Comparison of ENCODE assay signal across 10 mouse cellular contexts in the genomic region with DNA sequence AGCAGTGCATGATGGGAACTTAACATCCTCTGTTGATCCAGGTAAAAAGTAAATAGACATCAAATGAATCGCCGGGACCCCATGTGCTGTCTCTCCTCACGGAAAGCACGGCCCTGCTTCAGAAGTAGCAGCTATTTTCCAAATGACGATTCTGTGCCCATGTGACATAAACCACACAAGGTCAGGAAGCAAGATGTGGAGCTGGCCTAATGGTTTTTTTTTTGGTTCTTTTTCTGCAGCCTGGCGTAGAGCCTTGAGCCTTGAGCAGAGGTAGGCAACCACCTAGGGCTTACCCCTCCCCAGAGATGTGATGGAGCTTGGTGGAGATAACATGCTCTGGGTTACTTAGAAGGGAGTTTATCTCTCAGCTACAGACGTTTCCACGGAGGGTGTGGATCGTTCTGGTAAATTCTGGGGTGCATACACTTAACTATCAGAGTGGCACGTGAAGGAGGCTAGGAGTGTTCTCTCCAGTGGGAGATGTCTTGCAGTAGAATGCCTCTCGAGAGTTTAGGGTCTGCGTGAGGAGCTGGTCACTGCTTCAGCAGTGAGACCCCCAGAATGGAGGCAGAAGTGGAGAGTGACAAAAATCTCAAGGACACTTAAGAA.
DNase-seq lines count a peak whose midpoint lies in the region; ATAC-seq and TF ChIP-seq lines count a peak whose summit lies in the region.
"Had no signal": no experiment of that assay in that cellular context is flagged by ENCODE, and none has a peak within 500 bp of the region (broad histone marks: within the 10 kb centered on the region; RNA-seq: fewer than 3 reads in every experiment).

No protein-coding gene starts in this region.

- H3K4me1 ChIP-seq in heart, embryonic 13.5 days, result peaks cover 9% of the 10 kb centered on the region
- no peaks in the 10 kb centered on the region; the same call in 1 of the 2 replicates for H3K4me1 ChIP-seq in testis, adult 2 months (ENCODE audit: control insufficient read depth, insufficient read depth, low read length)

- H3K4me2 ChIP-seq in heart, embryonic 13.5 days, result peak overlapping the region; percentile 46

- 57% methylated on average over 12 of the region's 12 CpGs for WGBS in heart, embryonic 13.5 days

- H3K36me3 ChIP-seq in heart, embryonic 13.5 days, result no peaks in the 10 kb centered on the region
- H3K36me3 ChIP-seq in testis, adult 2 months (ENCODE audit: control insufficient read depth, insufficient read depth, low read length), result no peaks in the 10 kb centered on the region

- no peaks in the 10 kb centered on the region for H3K27me3 ChIP-seq in heart, embryonic 13.5 days (replicated peaks)
- no peaks in the 10 kb centered on the region for H3K27me3 ChIP-seq in testis, adult 2 months (ENCODE audit: control insufficient read depth, insufficient read depth, low read length)

- TF ChIP-seq CTCF in testis, adult 2 months (IDR thresholded peaks at IDR 0.05; ENCODE audit: control insufficient read depth, insufficient read depth, insufficient replicate concordance, low read depth, low read length), result no peak
- no peak for TF ChIP-seq CTCF in gastrocnemius, adult 2 months (IDR thresholded peaks at IDR 0.05)

- no peak overlapping the region for H3K9ac ChIP-seq in heart, embryonic 13.5 days

- H3K9me3 ChIP-seq in heart, embryonic 13.5 days, result peaks cover 6% of the 10 kb centered on the region; the same call in 1 of the 2 replicates

- peak overlapping the region; percentile 35 for H3K4me3 ChIP-seq in heart, embryonic 13.5 days
- peak overlapping the region; percentile 58 for H3K4me3 ChIP-seq in testis, adult 2 months (ENCODE audit: control insufficient read depth, low read depth, low read length)
- H3K4me3 ChIP-seq in gastrocnemius, adult 2 months, result no peak overlapping the region
- H3K4me3 ChIP-seq: layer of hippocampus, adult 2 months had no signal

- ATAC-seq in heart, embryonic 13.5 days (ENCODE audit: extremely low read depth, insufficient number of reproducible peaks, low FRiP score, low TSS enrichment), result peak; percentile 72; the same call in 1 of the 2 replicates
- ATAC-seq in megakaryocyte progenitor cell, adult 5-6 weeks (replicated peaks; ENCODE audit: poor library complexity), result peak; percentile 94

- peak overlapping the region; percentile 33; the same call in 1 of the 2 replicates for H3K27ac ChIP-seq in heart, embryonic 13.5 days (replicated peaks)
- no peak overlapping the region for H3K27ac ChIP-seq in testis, adult 2 months (ENCODE audit: control insufficient read depth, insufficient read depth, low read depth, low read length)
- H3K27ac ChIP-seq in gastrocnemius, adult 2 months, result no peak overlapping the region

- TF ChIP-seq POLR2A in testis, adult 2 months (IDR thresholded peaks at IDR 0.05; ENCODE audit: control insufficient read depth, low read depth, low read length), result no peak

- no peak for DNase-seq in heart, postnatal 14 days
- DNase-seq in testis, postnatal 14 days (ENCODE audit: low spot score), result no peak
- DNase-seq in right cerebral cortex, postnatal 4 days, result no peak
- DNase-seq in left cerebral cortex, adult 8-10 months (ENCODE audit: low spot score in 2 of 2), result no peak
- DNase-seq in gastrocnemius, adult 2 months, result no peak
- DNase-seq: heart, postnatal 36 days had no signal

- intact Hi-C loops in heart, postnatal 14 days (cut with DNase I), result no loop called here
- intact Hi-C loops in gastrocnemius, adult 2 months (cut with DNase I), result no loop called here
